Mouse (Mus musculus) forebrain, postnatal 0 days (tissue): ENCODE measurements at regions not wholly inside any gene's neighbourhood (a gene's known extent, or its start where the extent isn't known, plus 50 kb on each side); places are given as distances from the start of the nearest gene placed in this dataset.

Source experiments
- ATAC-seq: fragments of 200-750 bp; cut with Nextera tagmentation; 2 replicates; pipeline ENCODE4 v1.8.0; 2017; ENCODE audit warnings: mild to moderate bottlenecking, moderate library complexity
- DNase-seq: peaks from one replicate; pipeline ENCODE4 v3.0.0-alpha.2; 2015
- H3K27ac ChIP-seq: fragments of 300-500 bp; sonication (generic); 2 replicates; pipeline ENCODE4 v1.5.1; 2014; ENCODE audit warnings: low read depth, mild to moderate bottlenecking, antibody characterized with exemption, low read length, moderate library complexity, mixed read lengths
- H3K27me3 ChIP-seq: fragments of 300-500 bp; sonication (generic); 2 replicates; pipeline ENCODE4 v1.6.1; 2014; ENCODE audit warnings: mild to moderate bottlenecking, low read length, mixed read lengths; ENCODE audit not compliant: insufficient read depth
- H3K36me3 ChIP-seq: fragments of 300-500 bp; sonication (generic); 2 replicates; pipeline ENCODE4 v1.6.1; 2014; ENCODE audit warnings: mild to moderate bottlenecking, moderate library complexity; ENCODE audit not compliant: insufficient read depth
- H3K4me1 ChIP-seq: fragments of 300-500 bp; sonication (generic); 2 replicates; pipeline ENCODE4 v1.6.1; 2014; ENCODE audit warnings: antibody characterized with exemption; ENCODE audit not compliant: insufficient read depth
- H3K4me2 ChIP-seq: fragments of 300-500 bp; sonication (generic); 2 replicates; pipeline ENCODE4 v1.6.1; 2014; ENCODE audit warnings: low read depth, mild to moderate bottlenecking, moderate library complexity
- H3K4me3 ChIP-seq: fragments of 300-500 bp; sonication (generic); 2 replicates; pipeline ENCODE4 v1.5.1; 2014; ENCODE audit warnings: low read depth, low read length, mixed read lengths
- H3K9ac ChIP-seq: fragments of 300-500 bp; sonication (generic); 2 replicates; pipeline ENCODE4 v1.6.1; 2014; ENCODE audit warnings: mild to moderate bottlenecking
- H3K9me3 ChIP-seq: fragments of 300-500 bp; sonication (generic); 2 replicates; pipeline ENCODE4 v1.6.1; 2016; ENCODE audit warnings: low read length
- CTCF ChIP-seq: sonication (generic); IDR thresholded peaks from 2 replicates; pipeline ENCODE4 v1.5.1; 2016; ENCODE audit warnings: antibody characterized with exemption, control low read depth, low read depth
- WGBS: fragments of 180-500 bp; shearing (Covaris S2); extraction: QIAGEN DNeasy Blood & Tissue Kit; methylation state at CpG from one replicate; pipeline ENCODE4 v1.1.7; 2014; 5-methylcytosine and 5-hydroxymethylcytosine counted together

DNA sequence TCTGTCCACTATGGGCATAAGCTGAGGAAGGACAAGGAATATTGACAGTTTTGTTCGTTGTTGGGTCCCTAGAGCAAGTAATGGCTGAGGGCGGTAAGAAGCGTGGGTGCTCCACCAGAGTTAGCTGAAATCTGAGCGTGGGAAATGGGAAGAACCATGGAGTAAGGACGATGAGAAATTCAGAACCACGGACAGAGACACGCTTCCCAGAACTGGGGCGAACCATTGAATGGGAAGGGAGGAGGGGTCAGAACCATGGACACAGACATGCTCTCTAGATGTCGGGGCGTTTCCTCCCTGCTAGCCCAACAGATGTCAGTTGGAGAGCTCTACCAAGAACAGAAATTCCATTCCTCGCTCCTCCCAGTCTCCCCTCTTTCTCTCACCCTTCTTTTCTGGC is 238.2 kb upstream of the Srrm4 start:
- no peak for TF ChIP-seq CTCF
- WGBS = 14% methylated on average over 11 of the region's 11 CpGs
- no peak for ATAC-seq
- H3K4me2 ChIP-seq = no peak overlapping the region
- no peak for DNase-seq
- no peaks in the 10 kb centered on the region for H3K36me3 ChIP-seq
- H3K9me3 ChIP-seq = no peaks in the 10 kb centered on the region
- H3K4me3 ChIP-seq = no peak overlapping the region
- H3K27me3 ChIP-seq = no peaks in the 10 kb centered on the region
- H3K4me1 ChIP-seq = no peaks in the 10 kb centered on the region
- H3K27ac ChIP-seq = no peak overlapping the region
- no peak overlapping the region for H3K9ac ChIP-seq

DNA sequence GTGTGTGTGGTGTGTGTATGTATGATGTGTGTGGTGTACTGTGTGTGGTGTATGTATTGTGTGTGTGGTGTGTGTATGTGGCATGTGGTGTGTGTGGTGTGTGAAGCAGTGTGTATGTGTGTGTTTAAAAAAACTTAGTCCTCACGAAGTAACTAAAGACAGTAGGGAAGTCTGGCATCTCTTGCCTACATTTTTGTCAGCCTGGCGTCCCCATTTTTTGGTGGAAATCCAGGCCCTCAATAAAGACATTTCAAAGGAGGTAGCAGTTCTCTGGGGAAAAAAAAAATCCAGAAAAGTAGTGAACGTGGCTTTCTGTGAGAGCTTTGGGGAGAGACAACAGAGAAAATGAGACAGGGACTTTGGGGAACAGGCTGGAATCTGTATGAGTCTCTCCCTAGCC is 231.6 kb upstream of the Srrm4 start:
- Histone ChIP-seq H3K4me2 (no peak overlapping the region), H3K4me3 (no peak overlapping the region), H3K4me1 (no peaks in the 10 kb centered on the region), H3K9me3 (no peaks in the 10 kb centered on the region), H3K27ac (no peak overlapping the region; the same call in 1 of the 2 replicates), H3K9ac (no peak overlapping the region), H3K27me3 (no peaks in the 10 kb centered on the region), H3K36me3 (no peaks in the 10 kb centered on the region)
- ATAC-seq (no peak), DNase-seq (peak; percentile 43)
- no peak for TF ChIP-seq CTCF
- 46% methylated on average over 3 of the region's 3 CpGs for WGBS

DNA sequence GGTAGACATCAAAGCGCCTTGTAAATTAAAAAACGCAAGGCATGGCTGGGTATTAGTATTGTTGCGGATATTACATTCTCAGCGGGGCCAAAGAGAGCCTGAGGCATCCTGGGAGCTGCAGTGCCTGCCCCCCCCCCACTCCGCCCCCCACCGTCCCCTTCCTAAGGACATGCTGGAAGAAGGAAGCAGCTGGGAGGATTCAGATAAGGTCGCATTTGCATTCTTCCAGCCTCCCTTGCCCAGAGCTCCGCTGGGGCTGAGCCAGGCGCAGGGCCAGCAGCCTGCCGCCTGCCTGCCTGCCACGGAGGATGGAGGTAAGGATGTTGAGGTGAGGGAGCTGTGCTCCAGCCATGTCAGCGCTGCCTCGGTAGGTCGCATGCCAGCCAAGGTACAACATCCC is 230.5 kb upstream of the Srrm4 start:
- TF ChIP-seq CTCF = no peak
- Histone ChIP-seq H3K36me3 (no peaks in the 10 kb centered on the region), H3K4me1 (no peaks in the 10 kb centered on the region), H3K9ac (no peak overlapping the region), H3K9me3 (no peaks in the 10 kb centered on the region), H3K27me3 (no peaks in the 10 kb centered on the region), H3K4me3 (no peak overlapping the region), H3K27ac (no peak overlapping the region), H3K4me2 (no peak overlapping the region)
- ATAC-seq (no peak; the same call in 1 of the 2 replicates), DNase-seq (no peak)
- WGBS = 28% methylated on average over 14 of the region's 14 CpGs

DNA sequence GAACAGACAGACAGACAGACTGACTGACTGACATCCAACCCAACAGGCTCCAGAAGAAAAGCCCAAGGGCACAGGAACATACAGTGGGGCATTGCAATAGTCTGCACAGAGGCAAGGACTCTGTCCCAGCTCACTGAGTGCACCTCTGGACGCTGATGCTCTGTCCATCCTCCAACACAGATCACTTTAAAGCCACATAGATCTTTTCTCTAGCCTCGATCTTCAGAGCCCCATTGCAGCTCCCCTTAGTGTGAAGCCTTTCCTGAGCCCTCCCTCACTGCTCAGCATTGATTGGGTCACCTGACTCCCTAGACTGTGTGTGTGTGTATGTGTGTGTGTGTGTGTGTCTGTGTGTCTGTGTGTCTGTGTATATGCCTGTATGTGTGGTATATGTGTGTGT is 218.2 kb upstream of the Srrm4 start:
- DNase-seq (peak; percentile 45), ATAC-seq (peak; percentile 62)
- Histone ChIP-seq H3K9ac (peak overlapping the region; percentile 44; the same call in 1 of the 2 replicates), H3K9me3 (no peaks in the 10 kb centered on the region), H3K4me2 (peak overlapping the region; percentile 37), H3K4me3 (no peak overlapping the region), H3K27ac (peak overlapping the region; percentile 73), H3K4me1 (peaks cover 14% of the 10 kb centered on the region), H3K36me3 (no peaks in the 10 kb centered on the region), H3K27me3 (no peaks in the 10 kb centered on the region)
- no peak for TF ChIP-seq CTCF
- WGBS = 0% methylated on average over 2 of the region's 2 CpGs

DNA sequence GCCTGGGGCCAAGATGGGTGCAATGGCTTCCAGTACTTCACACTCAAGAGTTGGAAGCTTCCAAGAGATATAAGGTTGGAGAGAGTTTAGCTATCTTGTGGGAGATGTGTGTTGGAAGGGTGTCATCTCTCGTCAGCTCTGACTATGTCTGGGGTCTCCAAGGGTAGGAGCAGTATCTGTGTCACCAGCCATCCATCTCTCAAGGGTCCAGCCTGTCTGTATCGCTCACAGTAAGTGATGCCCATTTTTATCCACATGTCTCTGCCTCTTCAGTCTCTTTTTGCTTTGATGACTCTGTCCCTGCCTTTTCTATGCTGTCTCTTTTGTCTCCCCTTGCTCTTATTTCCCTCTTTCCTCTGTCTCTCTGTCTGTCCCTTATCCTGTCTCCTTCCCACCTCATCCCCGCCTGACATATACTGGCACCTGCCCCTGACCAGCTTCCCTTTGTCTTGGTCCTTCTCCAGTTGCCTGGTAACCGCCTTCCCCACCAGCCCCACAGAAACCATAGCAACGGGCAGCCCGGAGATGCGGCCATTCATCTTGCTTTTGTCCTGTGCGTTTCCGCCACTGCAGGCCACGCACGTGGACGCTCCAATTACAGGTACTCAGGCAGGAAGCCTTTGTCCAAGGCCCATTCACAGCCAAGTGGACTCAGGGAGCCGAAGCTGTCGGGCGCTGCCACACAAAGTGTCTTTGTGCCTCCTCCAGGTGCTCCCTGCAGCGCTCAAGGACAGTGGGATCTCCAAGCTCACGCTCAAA is 217.6 kb upstream of the Srrm4 start:
- peak; percentile 83 for DNase-seq
- TF ChIP-seq CTCF = no peak
- WGBS = 10% methylated on average over 17 of the region's 17 CpGs

DNA sequence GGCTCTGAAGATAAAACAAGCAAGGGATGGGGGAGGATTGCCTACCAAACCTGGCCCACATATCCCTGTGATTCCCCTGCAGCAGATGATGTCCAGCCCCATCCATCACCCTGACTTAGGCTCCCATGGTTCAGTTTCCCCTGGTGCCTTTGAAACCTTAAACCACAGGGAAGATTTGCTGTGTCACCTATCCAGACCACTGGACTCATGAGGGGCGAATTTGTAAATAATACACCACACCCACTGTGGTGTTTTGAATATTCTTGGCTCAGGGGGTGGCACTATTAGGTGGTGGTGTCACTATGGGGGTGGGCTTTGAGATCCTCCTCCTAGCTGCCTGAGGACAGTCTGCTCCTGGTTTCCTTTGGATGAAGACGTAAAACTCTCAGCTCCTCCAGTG is 205.8 kb upstream of the Srrm4 start:
- no peak for ATAC-seq
- H3K9me3 ChIP-seq = no peaks in the 10 kb centered on the region
- H3K4me2 ChIP-seq = no peak overlapping the region
- TF ChIP-seq CTCF = no peak
- H3K27me3 ChIP-seq = no peaks in the 10 kb centered on the region
- DNase-seq = no peak
- H3K4me1 ChIP-seq = no peaks in the 10 kb centered on the region
- H3K36me3 ChIP-seq = no peaks in the 10 kb centered on the region
- whole genome bisulfite sequencing = 40% methylated on average over 2 of the region's 2 CpGs
- H3K9ac ChIP-seq = no peak overlapping the region
- H3K4me3 ChIP-seq = no peak overlapping the region
- H3K27ac ChIP-seq = no peak overlapping the region

More for the DNA sequence above, 217.6 kb upstream of the Srrm4 start:
- peak overlapping the region; percentile 37 for H3K4me2 ChIP-seq
- H3K27ac ChIP-seq = peak overlapping the region; percentile 73
- no peaks in the 10 kb centered on the region for H3K36me3 ChIP-seq
- no peaks in the 10 kb centered on the region for H3K27me3 ChIP-seq
- H3K9ac ChIP-seq = peak overlapping the region; percentile 44; the same call in 1 of the 2 replicates
- ATAC-seq = peak; percentile 91
- H3K9me3 ChIP-seq = no peaks in the 10 kb centered on the region
- H3K4me3 ChIP-seq = no peak overlapping the region
- H3K4me1 ChIP-seq = peaks cover 14% of the 10 kb centered on the region

DNA sequence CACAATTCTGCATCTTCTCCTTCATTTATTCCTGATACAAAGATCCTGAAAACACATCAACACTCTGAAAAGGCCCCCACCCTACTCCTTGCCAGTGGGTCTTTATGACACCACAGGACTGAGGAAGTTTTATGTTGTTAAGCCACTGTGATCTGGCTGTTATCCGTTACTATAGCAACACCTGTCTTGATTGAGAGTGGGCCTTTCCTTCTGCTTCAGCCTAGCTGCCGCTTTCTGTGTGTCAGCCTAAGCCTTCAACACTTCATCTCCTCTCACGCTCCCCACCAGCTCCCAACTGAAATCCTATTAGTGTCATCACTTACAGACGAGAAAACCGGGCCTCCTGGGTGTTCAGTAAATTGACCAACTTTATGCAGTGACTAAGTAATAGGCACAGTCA is 203.6 kb upstream of the Srrm4 start:
- ATAC-seq (peak; percentile 82), DNase-seq (peak; percentile 46)
- Histone ChIP-seq H3K9me3 (no peaks in the 10 kb centered on the region), H3K27me3 (no peaks in the 10 kb centered on the region), H3K4me3 (no peak overlapping the region), H3K9ac (no peak overlapping the region), H3K4me2 (no peak overlapping the region), H3K36me3 (no peaks in the 10 kb centered on the region), H3K27ac (no peak overlapping the region), H3K4me1 (no peaks in the 10 kb centered on the region)
- 28% methylated on average over 5 of the region's 5 CpGs for WGBS
- TF ChIP-seq CTCF = no peak
